Mouse (Mus musculus) lung, embryonic 14.5 days (tissue): ENCODE measurements around the gene Krtcap2. TPM values are rescaled to one million over a fixed set of nuclear protein-coding genes. Genes with fewer than 3 reads are reported as not detected.

Source experiments
- ATAC-seq: fragments of 200-750 bp; cut with Nextera tagmentation; 2 replicates; pipeline ENCODE4 v1.8.0; 2017; ENCODE audit warnings: mild to moderate bottlenecking, moderate TSS enrichment, moderate library complexity; ENCODE audit not compliant: insufficient read depth
- DNase-seq: peaks from one replicate; pipeline ENCODE4 v3.0.0-alpha.2; 2015
- H3K27ac ChIP-seq: fragments of 300-500 bp; sonication (generic); 2 replicates; pipeline ENCODE4 v1.5.1; 2014; ENCODE audit warnings: low read depth, mild to moderate bottlenecking, moderate library complexity
- H3K27me3 ChIP-seq: fragments of 300-500 bp; sonication (generic); 2 replicates; pipeline ENCODE4 v1.6.1; 2014; ENCODE audit warnings: low read length, control low read depth; ENCODE audit not compliant: insufficient read depth
- H3K36me3 ChIP-seq: fragments of 300-500 bp; sonication (generic); 2 replicates; pipeline ENCODE4 v1.6.1; 2014; ENCODE audit warnings: control low read depth; ENCODE audit not compliant: insufficient read depth
- H3K4me1 ChIP-seq: fragments of 300-500 bp; sonication (generic); 2 replicates; pipeline ENCODE4 v1.6.1; 2014; ENCODE audit warnings: antibody characterized with exemption, control low read depth; ENCODE audit not compliant: insufficient read depth
- H3K4me2 ChIP-seq: fragments of 300-500 bp; sonication (generic); 2 replicates; pipeline ENCODE4 v1.6.1; 2014; ENCODE audit warnings: mild to moderate bottlenecking
- H3K4me3 ChIP-seq: fragments of 300-500 bp; sonication (generic); 2 replicates; pipeline ENCODE4 v1.5.1; 2014; ENCODE audit warnings: low read depth, low read length
- H3K9ac ChIP-seq: fragments of 300-500 bp; sonication (generic); 2 replicates; pipeline ENCODE4 v1.6.1; 2014
- H3K9me3 ChIP-seq: fragments of 300-500 bp; sonication (generic); 2 replicates; pipeline ENCODE4 v1.6.1; 2016; ENCODE audit warnings: low read depth, low read length, control low read depth
- CTCF ChIP-seq: IDR thresholded peaks from 2 replicates; pipeline ENCODE4 v1.5.1; 2016; ENCODE audit warnings: antibody characterized with exemption, low read depth
- WGBS: fragments of 180-500 bp; shearing (Covaris S2); extraction: QIAGEN DNeasy Blood & Tissue Kit; methylation state at CpG from one replicate; pipeline ENCODE4 v1.1.7; 2014; 5-methylcytosine and 5-hydroxymethylcytosine counted together
- polyA plus RNA-seq: library from polyadenylated mRNA; unstranded; fragments of >200 nt; fragmentation: Nextera tagmentation; extraction: Ambion mirVana; gene quantifications from 2 replicates; pipeline ENCODE4 v1.2.1, GENCODE M21; 2014

Gene Krtcap2
- polyA plus RNA-seq, 1 experiment from 2014 or later = 293 TPM

- peak; percentile 31 for TF ChIP-seq CTCF
- DNase-seq (peak; percentile 75), ATAC-seq (peak; percentile 47)
- H3K27me3 ChIP-seq = peaks cover 18% of the 10 kb centered on the region
- H3K4me2 ChIP-seq = peak within 1 kb of the TSS; percentile 92
- H3K4me3 ChIP-seq = peak within 1 kb of the TSS; percentile 61
- peak within 1 kb of the TSS; percentile 74 for H3K9ac ChIP-seq
- peaks cover 4% of the 10 kb centered on the region; the same call in 1 of the 2 replicates for H3K36me3 ChIP-seq
- under 1% methylated on average over 52 of the region's 52 CpGs for WGBS
- H3K27ac ChIP-seq = peak within 1 kb of the TSS; percentile 94
- H3K4me1 ChIP-seq = peaks cover 9% of the 10 kb centered on the region; the same call in 1 of the 2 replicates
- no peaks in the 10 kb centered on the region for H3K9me3 ChIP-seq
Observed at GRCm38 (mm10) chr3:89280606-89281511, 35.1 kb downstream of the Krtcap2 start, which contains the start of gene Efna1. Efna1 (minus strand) TSS chr3:89281142.

GRCm38 (mm10) chr3:89281579-89282290 is 36.0 kb downstream of the Krtcap2 start:
- Histone ChIP-seq H3K27me3 (peaks cover 18% of the 10 kb centered on the region), H3K4me3 (peak overlapping the region; percentile 61), H3K9ac (peak overlapping the region; percentile 48; the same call in 1 of the 2 replicates), H3K36me3 (no peaks in the 10 kb centered on the region), H3K4me1 (peaks cover 6% of the 10 kb centered on the region; the same call in 1 of the 2 replicates), H3K9me3 (no peaks in the 10 kb centered on the region), H3K4me2 (peak overlapping the region; percentile 92), H3K27ac (peak overlapping the region; percentile 94)
- 12% methylated on average over 20 of the region's 20 CpGs for WGBS
- DNase-seq (peak; percentile 95), ATAC-seq (no peak)
- peak; percentile 96 for TF ChIP-seq CTCF

GRCm38 (mm10) chr3:89282291-89282643 is 36.5 kb downstream of the Krtcap2 start:
- Histone ChIP-seq H3K9ac (no peak overlapping the region), H3K4me2 (no peak overlapping the region; the same call in 1 of the 2 replicates), H3K4me3 (no peak overlapping the region), H3K36me3 (no peaks in the 10 kb centered on the region), H3K27ac (peak overlapping the region; percentile 12; the same call in 1 of the 2 replicates), H3K9me3 (no peaks in the 10 kb centered on the region), H3K4me1 (peaks cover 6% of the 10 kb centered on the region; the same call in 1 of the 2 replicates), H3K27me3 (peaks cover 18% of the 10 kb centered on the region)
- ATAC-seq (no peak), DNase-seq (no peak)
- TF ChIP-seq CTCF = no peak
- WGBS = 18% methylated on average over 4 of the region's 4 CpGs

GRCm38 (mm10) chr3:89284261-89284660 is 38.5 kb downstream of the Krtcap2 start:
- no peak for ATAC-seq
- Histone ChIP-seq H3K9me3 (no peaks in the 10 kb centered on the region), H3K36me3 (no peaks in the 10 kb centered on the region), H3K27ac (no peak overlapping the region), H3K27me3 (peaks cover 18% of the 10 kb centered on the region), H3K9ac (no peak overlapping the region), H3K4me2 (no peak overlapping the region), H3K4me3 (no peak overlapping the region), H3K4me1 (peaks cover 6% of the 10 kb centered on the region; the same call in 1 of the 2 replicates)
- DNase-seq = no peak
- WGBS = 83% methylated on average over 3 of the region's 3 CpGs
- no peak for TF ChIP-seq CTCF

GRCm38 (mm10) chr3:89285526-89285925 is 39.8 kb downstream of the Krtcap2 start:
- peaks cover 1% of the 10 kb centered on the region; the same call in 1 of the 2 replicates for H3K4me1 ChIP-seq
- no peak overlapping the region for H3K4me3 ChIP-seq
- DNase-seq (no peak), ATAC-seq (no peak)
- H3K4me2 ChIP-seq = no peak overlapping the region
- WGBS = 51% methylated on average over 2 of the region's 2 CpGs
- no peaks in the 10 kb centered on the region for H3K36me3 ChIP-seq
- no peak overlapping the region for H3K27ac ChIP-seq
- no peak overlapping the region for H3K9ac ChIP-seq
- TF ChIP-seq CTCF = no peak
- peaks cover 11% of the 10 kb centered on the region for H3K27me3 ChIP-seq
- no peaks in the 10 kb centered on the region for H3K9me3 ChIP-seq

- DNase-seq (peak; percentile 20), ATAC-seq (no peak)
- Histone ChIP-seq H3K27ac (no peak overlapping the region; the same call in 1 of the 2 replicates), H3K27me3 (no peaks in the 10 kb centered on the region), H3K9me3 (no peaks in the 10 kb centered on the region), H3K4me2 (no peak overlapping the region), H3K9ac (no peak overlapping the region), H3K4me1 (no peaks in the 10 kb centered on the region), H3K4me3 (no peak overlapping the region), H3K36me3 (no peaks in the 10 kb centered on the region)
- TF ChIP-seq CTCF = no peak
- 52% methylated on average over 5 of the region's 5 CpGs for WGBS
Observed at GRCm38 (mm10) chr3:89287286-89287685, 41.5 kb downstream of the Krtcap2 start.

DNA sequence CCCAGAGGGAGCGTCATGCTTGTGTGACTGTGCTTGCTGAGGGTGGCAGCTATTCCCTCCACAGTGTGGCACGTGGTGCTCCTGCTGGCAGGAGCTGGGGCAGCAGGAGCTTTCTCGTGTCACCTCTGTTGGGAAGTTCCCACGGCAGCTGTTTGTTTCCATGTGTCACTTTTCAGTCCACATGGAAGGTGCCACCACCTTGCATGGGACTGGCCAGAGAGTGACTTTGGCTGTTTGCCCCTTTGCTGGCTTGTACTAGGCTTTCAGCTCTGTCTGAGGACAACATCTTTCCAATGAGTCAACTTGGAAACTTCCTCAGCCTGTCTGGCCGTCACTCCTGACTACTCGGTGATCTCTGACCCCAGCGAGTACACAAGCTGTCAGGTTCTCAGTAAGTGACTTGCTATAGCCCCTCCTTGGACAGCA is 42.8 kb downstream of the Krtcap2 start:
- Histone ChIP-seq H3K27ac (no peak overlapping the region), H3K4me2 (no peak overlapping the region), H3K9ac (no peak overlapping the region), H3K4me1 (no peaks in the 10 kb centered on the region), H3K9me3 (no peaks in the 10 kb centered on the region), H3K36me3 (no peaks in the 10 kb centered on the region), H3K4me3 (no peak overlapping the region), H3K27me3 (no peaks in the 10 kb centered on the region)
- 17% methylated on average over 7 of the region's 7 CpGs for WGBS
- DNase-seq (no peak), ATAC-seq (no peak)
- TF ChIP-seq CTCF = 0 out of 2 replicates have a peak, but pooled peaks have one; percentile 2
